Mouse (Mus musculus) embryonic facial prominence, embryonic 14.5 days (tissue): ENCODE measurements around the gene Prss41. TPM values are rescaled to one million over a fixed set of nuclear protein-coding genes. Genes with fewer than 3 reads are reported as not detected.

Experiments
- ATAC-seq: fragments of 200-750 bp; cut with Nextera tagmentation; 2 replicates; pipeline ENCODE4 v1.8.0; 2017; ENCODE audit warnings: low read depth, moderate number of reproducible peaks, moderate TSS enrichment
- DNase-seq: peaks from one replicate; pipeline ENCODE4 v3.0.0-alpha.2; 2015; ENCODE audit warnings: low spot score
- H3K27ac ChIP-seq: fragments of 300-500 bp; sonication (generic); replicated peaks from 2 replicates; pipeline ENCODE4 v1.5.1; 2014; ENCODE audit warnings: low read depth, mild to moderate bottlenecking, low read length, moderate library complexity
- H3K27me3 ChIP-seq: fragments of 300-500 bp; sonication (generic); replicated peaks from 2 replicates; pipeline ENCODE4 v1.6.1; 2014; ENCODE audit warnings: low read length; ENCODE audit not compliant: control insufficient read depth, insufficient read depth
- H3K36me3 ChIP-seq: fragments of 300-500 bp; sonication (generic); 2 replicates; pipeline ENCODE4 v1.6.1; 2014; ENCODE audit warnings: low read length, mixed read lengths; ENCODE audit not compliant: control insufficient read depth, insufficient read depth
- H3K4me1 ChIP-seq: fragments of 300-500 bp; sonication (generic); 2 replicates; pipeline ENCODE4 v1.6.1; 2014; ENCODE audit warnings: antibody characterized with exemption, low read length; ENCODE audit not compliant: control insufficient read depth, insufficient read depth
- H3K4me2 ChIP-seq: fragments of 300-500 bp; sonication (generic); 2 replicates; pipeline ENCODE4 v1.6.1; 2014; ENCODE audit warnings: low read depth, mild to moderate bottlenecking, low read length, moderate library complexity, mixed read lengths
- H3K4me3 ChIP-seq: fragments of 300-500 bp; sonication (generic); 2 replicates; pipeline ENCODE4 v1.5.1; 2014; ENCODE audit warnings: low read depth, mild to moderate bottlenecking, low read length
- H3K9ac ChIP-seq: fragments of 300-500 bp; sonication (generic); 2 replicates; pipeline ENCODE4 v1.6.1; 2014; ENCODE audit warnings: low read depth, mild to moderate bottlenecking, low read length, moderate library complexity, mixed read lengths
- H3K9me3 ChIP-seq: fragments of 300-500 bp; sonication (generic); 2 replicates; pipeline ENCODE4 v1.6.1; 2016; ENCODE audit warnings: low read length; ENCODE audit not compliant: control insufficient read depth
- WGBS: fragments of 180-500 bp; shearing (Covaris S2); extraction: QIAGEN DNeasy Blood & Tissue Kit; methylation state at CpG from one replicate; pipeline ENCODE4 v1.1.7; 2014; 5-methylcytosine and 5-hydroxymethylcytosine counted together
- polyA plus RNA-seq: library from polyadenylated mRNA; unstranded; fragments of >200 nt; fragmentation: Nextera tagmentation; extraction: Ambion mirVana; gene quantifications from 2 replicates; pipeline ENCODE4 v1.2.1, GENCODE M21; 2014

Gene Prss41
- polyA plus RNA-seq, 1 experiment from 2014 or later = 0.64 TPM

- Histone ChIP-seq H3K27me3 (no peaks in the 10 kb centered on the region), H3K4me3 (no peak overlapping the region), H3K9ac (no peak overlapping the region), H3K4me1 (no peaks in the 10 kb centered on the region), H3K36me3 (peaks cover 99% of the 10 kb centered on the region), H3K9me3 (peaks cover 44% of the 10 kb centered on the region), H3K27ac (no peak overlapping the region), H3K4me2 (no peak overlapping the region)
- ATAC-seq = no peak
- 89% methylated on average over 5 of the region's 5 CpGs for WGBS
- DNase-seq = no peak
Measured at GRCm38 (mm10) chr17:23820731-23821130, 23.2 kb downstream of the Prss41 start.

GRCm38 (mm10) chr17:23819235-23819634 is 24.7 kb downstream of the Prss41 start:
- no peak for ATAC-seq
- DNase-seq = no peak
- Histone ChIP-seq H3K9me3 (peaks cover 53% of the 10 kb centered on the region), H3K36me3 (peaks cover 99% of the 10 kb centered on the region), H3K4me1 (no peaks in the 10 kb centered on the region), H3K9ac (no peak overlapping the region), H3K27me3 (no peaks in the 10 kb centered on the region), H3K4me3 (no peak overlapping the region), H3K27ac (no peak overlapping the region), H3K4me2 (no peak overlapping the region)
- WGBS = 98% methylated on average over 25 of the region's 25 CpGs

DNA sequence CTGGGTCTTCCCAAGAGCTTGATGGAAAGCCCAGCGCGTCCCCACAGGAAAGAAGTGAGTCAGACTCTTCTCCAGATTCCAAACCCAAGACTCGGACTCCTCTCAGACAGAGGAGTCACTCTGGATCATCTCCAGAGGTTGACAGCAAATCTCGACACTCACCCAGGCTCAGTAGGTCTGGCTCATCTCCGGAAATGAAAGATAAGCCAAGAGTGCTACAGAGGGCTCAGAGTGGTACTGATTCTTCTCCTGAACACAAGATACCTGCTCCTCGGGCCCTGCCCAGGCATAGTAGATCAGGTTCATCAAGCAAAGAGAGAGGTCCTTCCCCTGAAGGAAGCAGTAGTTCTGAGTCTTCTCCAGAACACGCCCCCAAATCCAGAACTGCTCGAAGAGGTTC is 25.4 kb downstream of the Prss41 start:
- Histone ChIP-seq H3K9me3 (peaks cover 53% of the 10 kb centered on the region), H3K27me3 (no peaks in the 10 kb centered on the region), H3K36me3 (peaks cover 99% of the 10 kb centered on the region), H3K4me1 (no peaks in the 10 kb centered on the region), H3K4me2 (no peak overlapping the region), H3K27ac (no peak overlapping the region), H3K4me3 (no peak overlapping the region), H3K9ac (no peak overlapping the region)
- DNase-seq (no peak), ATAC-seq (no peak)
- WGBS = 98% methylated on average over 8 of the region's 8 CpGs

DNA sequence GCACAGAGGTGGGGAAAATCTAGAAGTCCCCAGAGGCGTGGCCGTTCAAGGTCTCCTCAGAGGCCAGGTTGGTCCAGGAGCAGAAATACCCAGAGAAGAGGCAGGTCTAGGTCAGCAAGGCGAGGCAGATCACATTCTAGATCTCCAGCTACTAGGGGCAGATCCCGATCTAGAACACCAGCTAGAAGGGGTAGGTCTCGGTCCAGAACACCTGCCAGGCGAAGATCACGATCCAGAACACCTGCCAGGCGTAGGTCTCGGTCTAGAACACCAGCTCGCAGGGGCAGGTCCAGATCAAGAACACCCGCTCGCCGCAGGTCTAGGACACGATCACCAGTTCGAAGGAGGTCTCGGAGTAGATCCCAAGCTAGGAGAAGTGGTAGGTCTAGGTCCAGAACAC is 28.3 kb downstream of the Prss41 start:
- Histone ChIP-seq H3K9ac (no peak overlapping the region), H3K27me3 (no peaks in the 10 kb centered on the region), H3K9me3 (peaks cover 53% of the 10 kb centered on the region), H3K27ac (no peak overlapping the region), H3K4me3 (no peak overlapping the region), H3K4me1 (no peaks in the 10 kb centered on the region), H3K4me2 (no peak overlapping the region), H3K36me3 (peaks cover 100% of the 10 kb centered on the region)
- ATAC-seq (no peak), DNase-seq (no peak)
- WGBS = 95% methylated on average over 16 of the region's 16 CpGs

- Histone ChIP-seq H3K27me3 (no peaks in the 10 kb centered on the region), H3K27ac (no peak overlapping the region), H3K4me3 (no peak overlapping the region), H3K9ac (no peak overlapping the region), H3K4me1 (peaks cover 25% of the 10 kb centered on the region), H3K4me2 (no peak overlapping the region), H3K9me3 (no peaks in the 10 kb centered on the region), H3K36me3 (peaks cover 62% of the 10 kb centered on the region)
- ATAC-seq = no peak
- no peak for DNase-seq
- 79% methylated on average over 3 of the region's 3 CpGs for WGBS
Measured at GRCm38 (mm10) chr17:23807918-23808317, 36.1 kb downstream of the Prss41 start.

- peaks cover 25% of the 10 kb centered on the region for H3K4me1 ChIP-seq
- peak overlapping the region; percentile 17; the same call in 1 of the 2 replicates for H3K4me3 ChIP-seq
- H3K27me3 ChIP-seq = no peaks in the 10 kb centered on the region
- H3K9ac ChIP-seq = 0 out of 2 replicates have a peak overlapping the region, but pooled peaks have one; percentile 45
- H3K9me3 ChIP-seq = no peaks in the 10 kb centered on the region
- peak overlapping the region; percentile 68 for H3K4me2 ChIP-seq
- ATAC-seq = no peak
- 61% methylated on average over 23 of the region's 25 CpGs for WGBS
- H3K36me3 ChIP-seq = peaks cover 52% of the 10 kb centered on the region
- H3K27ac ChIP-seq = peak overlapping the region; percentile 35; the same call in 1 of the 2 replicates
- DNase-seq = peak; percentile 13
Measured at GRCm38 (mm10) chr17:23806867-23807266, 37.1 kb downstream of the Prss41 start.

- ATAC-seq (no peak), DNase-seq (no peak)
- Histone ChIP-seq H3K9me3 (0 out of 2 replicates have a peak, but pooled peaks cover 4% of the 10 kb centered on the region), H3K27ac (peak overlapping the region; percentile 99), H3K4me2 (peak overlapping the region; percentile 68), H3K4me3 (peak overlapping the region; percentile 100), H3K27me3 (no peaks in the 10 kb centered on the region), H3K4me1 (peaks cover 25% of the 10 kb centered on the region), H3K9ac (peak overlapping the region; percentile 99), H3K36me3 (peaks cover 29% of the 10 kb centered on the region)
- WGBS = 1% methylated on average over 8 of the region's 8 CpGs
Measured at GRCm38 (mm10) chr17:23804426-23805085, 39.4 kb downstream of the Prss41 start.

- peak overlapping the region; percentile 100 for H3K4me3 ChIP-seq
- H3K4me1 ChIP-seq = peaks cover 25% of the 10 kb centered on the region
- peaks cover 18% of the 10 kb centered on the region for H3K36me3 ChIP-seq
- H3K27ac ChIP-seq = peak overlapping the region; percentile 99
- H3K9ac ChIP-seq = peak overlapping the region; percentile 99
- H3K9me3 ChIP-seq = 0 out of 2 replicates have a peak, but pooled peaks cover 4% of the 10 kb centered on the region
- H3K4me2 ChIP-seq = peak overlapping the region; percentile 68
- H3K27me3 ChIP-seq = no peaks in the 10 kb centered on the region
- DNase-seq (peak; percentile 89), ATAC-seq (peak; percentile 47)
- under 1% methylated on average over 40 of the region's 83 CpGs for WGBS
Measured at GRCm38 (mm10) chr17:23803366-23804041, 40.5 kb downstream of the Prss41 start.
